Mouse (Mus musculus): ENCODE measurements around the gene Hnrnpl.

Gene Hnrnpl

GRCm38 (mm10) chr7:28870901-28871664 lies 62.7 kb downstream of the Hnrnpl start:
- DNase-seq (ENCODE audit: low read depth, low spot score), result no peak
